Mouse (Mus musculus): ENCODE measurements at regions not wholly inside any gene's neighbourhood (a gene's known extent, or its start where the extent isn't known, plus 50 kb on each side); places are given as distances from the start of the nearest gene placed in this dataset.

DNA sequence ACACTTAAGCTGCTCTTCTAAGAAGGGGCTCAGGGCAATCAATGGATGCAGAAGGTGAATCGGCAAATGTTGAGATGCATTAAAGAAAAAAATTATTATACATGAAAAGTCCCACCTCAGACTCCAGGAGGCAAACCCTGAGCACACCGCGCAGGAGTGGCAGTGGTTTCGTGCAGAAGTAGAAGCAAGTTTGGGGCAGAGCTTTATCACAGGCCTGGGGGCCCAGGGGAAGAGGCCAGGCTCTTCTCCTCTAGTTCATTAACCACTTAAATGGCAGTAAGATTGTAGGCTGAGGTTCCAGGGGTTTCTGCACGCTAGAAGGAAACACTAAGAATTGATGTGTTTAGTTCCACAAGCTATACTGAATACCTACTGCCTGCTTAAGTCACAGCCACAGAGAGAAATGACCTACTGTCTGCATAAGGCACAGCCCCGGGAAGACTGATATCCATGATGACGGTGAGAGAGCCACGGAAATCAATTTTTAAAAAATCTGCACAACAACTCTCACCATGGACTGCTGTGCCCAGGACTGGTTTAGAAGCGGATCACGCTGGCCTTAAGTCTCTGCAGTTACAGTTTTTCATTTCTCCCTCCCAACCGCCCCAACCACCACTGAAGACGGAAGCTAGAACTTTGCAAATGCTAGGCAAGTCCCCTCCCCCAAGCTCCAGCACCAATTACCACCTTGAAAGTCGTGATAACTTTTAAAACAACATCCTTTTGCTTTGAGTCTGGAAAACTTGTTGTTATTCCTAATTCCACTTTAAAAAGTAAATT lies 132.2 kb upstream of the Lef1 start:
- DNase-seq, result no peak

DNA sequence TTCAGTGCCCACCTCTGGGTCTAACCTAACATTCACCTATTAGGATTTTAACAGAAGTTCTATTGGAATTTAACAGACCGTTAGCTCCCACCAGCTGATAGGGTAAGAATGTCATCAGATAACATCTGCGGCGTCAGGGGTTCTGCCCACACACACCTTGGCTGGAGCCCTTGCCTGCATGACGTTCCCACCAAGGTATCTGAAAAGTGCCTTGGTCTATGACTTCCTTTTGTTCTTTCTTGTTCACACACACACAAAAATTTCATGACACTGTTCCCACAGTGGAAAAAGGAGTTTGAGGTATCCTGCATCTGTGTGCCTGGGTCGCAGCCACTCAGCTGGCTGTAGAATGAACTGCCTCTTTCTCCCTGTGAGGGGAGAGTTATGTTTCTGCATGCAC lies 134.1 kb upstream of the Lef1 start:
- no peak for DNase-seq

DNA sequence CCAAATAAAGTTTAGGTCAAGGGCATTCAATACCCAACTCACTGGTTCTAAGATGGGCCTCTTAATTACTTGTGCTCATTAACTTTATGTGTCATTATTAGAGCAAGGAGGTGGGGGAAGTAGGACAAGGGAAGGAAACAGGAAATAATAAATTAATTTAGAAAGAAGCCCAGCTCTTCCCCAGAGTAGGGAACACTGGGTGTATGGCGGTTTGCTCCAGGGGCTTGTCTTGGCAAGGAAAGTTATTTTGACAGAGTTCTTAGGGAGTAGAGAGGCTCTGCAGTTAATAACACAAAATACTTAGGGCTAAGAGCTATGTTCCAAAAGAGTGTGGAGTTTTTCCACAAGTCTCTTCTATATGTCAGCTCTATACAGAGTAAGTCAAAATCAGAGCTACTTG lies 135.0 kb upstream of the Lef1 start:
- DNase-seq, result no peak

DNA sequence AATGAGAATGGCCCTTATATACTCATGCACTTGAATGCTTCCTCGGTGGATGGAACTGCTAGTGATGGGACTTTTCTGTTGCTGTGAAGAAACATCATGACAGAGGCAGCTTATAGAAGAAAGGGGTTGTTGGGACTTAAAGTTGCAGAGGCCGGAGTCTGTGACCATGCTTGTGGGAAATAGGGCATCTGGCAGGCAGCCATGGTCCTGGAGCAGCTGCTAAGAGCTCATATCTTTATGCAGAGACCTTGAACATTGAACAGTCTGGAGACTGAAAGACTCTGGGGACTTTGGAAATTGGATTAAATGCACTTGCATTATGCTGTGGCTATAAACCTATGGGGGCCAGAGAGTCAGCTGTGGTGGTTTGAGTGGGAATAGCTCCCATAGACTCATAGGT lies 138.1 kb upstream of the Lef1 start:
- peak; percentile 21 to 37 for DNase-seq

DNA sequence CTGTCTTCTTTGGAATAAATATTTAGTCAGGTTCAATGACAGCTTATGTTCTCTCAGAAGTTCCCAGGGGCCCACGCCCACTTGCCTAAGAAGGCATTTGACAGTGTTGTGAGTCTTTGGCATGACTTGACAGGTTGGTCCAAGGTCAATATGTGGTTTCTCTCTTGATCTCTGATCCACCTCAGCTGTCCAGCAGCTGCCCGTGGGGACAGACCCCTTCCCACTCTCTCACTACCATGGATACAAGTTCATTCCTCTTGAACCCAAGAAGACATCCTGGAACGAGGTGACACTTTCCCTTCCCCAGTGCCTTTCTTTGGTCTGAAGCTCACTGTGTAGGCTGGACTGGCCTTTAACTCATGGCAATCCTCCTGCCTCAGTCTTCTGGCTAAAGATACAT lies 145.0 kb upstream of the Lef1 start:
- DNase-seq, result no peak

DNA sequence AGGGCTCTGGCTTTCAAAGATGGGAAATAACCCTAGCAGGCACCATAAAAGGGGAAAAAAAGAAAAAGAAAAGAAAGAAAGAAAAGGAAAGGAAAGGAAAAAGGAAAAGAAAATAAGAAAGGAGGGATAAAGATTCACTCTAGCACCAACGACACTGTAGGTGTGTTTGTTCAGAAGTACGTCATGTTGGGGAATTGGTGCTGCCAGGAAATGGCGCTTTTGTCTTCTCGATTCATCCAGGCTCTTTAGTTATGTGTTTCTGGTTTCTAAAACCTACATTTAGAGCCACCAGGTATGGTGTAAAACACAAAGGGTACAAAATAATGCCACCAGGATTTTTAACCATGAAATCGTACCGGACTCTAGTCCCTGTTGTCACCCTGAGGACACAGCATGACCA lies 146.2 kb upstream of the Lef1 start:
- DNase-seq, result no peak

DNA sequence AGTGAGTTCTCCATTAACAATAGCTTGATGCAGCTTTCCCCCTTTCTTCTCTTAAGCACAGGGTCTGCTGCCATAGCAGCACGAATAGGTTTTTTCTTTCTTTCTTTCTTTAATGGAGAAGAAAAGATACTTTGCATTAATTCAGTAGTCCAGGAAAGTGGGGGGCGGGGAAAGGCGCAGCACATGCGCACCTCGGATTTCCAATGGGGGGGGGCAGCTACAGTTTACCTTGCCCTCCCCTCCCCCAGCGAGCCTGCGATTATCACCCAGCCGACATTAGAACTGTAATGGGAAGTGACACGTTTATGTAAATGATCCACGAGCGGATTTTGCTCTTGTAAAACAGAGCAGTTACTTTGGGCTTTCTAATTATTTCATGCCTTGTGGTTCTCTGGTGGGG lies 146.6 kb upstream of the Lef1 start:
- peak; percentile 44 to 63 for DNase-seq

DNA sequence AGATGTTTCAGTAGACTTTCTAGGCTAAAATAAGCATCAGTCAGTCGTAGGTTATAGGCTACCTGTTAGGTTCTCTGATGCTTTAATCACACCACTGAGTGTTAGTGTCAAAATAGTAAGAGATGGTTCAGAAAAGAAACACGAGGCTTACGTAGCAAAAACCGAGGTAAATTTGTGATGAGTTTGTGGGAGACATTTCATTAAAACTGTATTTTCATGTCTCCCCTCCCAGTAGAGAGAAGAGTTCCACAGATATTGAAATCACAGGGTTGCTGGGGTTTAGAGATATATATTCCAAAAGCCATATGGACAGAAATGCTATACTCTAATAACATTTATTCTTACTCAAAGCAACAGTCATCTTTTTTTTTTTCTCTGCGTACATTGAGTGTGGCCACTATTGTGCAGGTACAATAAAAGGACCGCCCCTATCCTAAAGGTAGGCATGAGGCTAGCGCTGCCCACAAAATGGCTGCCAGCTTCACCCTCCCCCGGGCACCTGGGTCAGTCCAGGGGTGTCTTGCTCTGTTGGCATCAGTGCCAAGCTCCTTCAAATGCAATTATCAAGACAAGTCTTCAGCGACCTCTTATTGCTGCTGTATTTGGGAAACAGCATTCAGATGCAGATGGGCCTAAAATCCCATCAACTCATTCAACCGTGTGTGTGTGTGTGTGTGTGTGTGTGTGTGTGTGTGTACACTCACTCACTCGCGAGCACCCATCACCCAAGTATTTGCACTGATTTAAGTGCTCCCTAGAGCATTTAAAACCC lies 147.4 kb upstream of the Lef1 start:
- DNase-seq, result no peak

DNA sequence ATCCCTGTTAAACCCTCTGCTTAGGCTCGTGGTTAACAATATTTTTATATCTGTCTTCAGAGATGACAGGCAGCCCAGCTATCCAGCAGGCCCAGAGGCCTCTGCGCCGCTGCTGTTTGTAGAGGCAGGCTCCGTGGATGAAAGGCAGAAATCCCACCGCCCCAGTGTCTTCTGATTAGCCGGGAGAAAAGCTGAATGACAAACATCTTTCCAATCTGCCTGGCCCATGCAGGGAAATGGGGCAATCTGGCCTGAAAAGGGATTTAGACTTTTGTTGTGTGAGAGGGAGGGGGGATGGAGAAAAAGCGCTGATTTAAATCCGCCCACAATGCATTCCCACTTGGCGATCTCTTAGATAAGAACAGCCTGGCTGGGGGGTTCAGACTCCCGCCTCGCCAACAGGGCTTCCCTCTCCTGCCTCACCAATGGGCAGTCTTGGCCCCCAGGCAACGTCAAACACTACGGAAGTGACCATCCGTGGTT lies 148.1 kb upstream of the Lef1 start:
- no peak for DNase-seq

DNA sequence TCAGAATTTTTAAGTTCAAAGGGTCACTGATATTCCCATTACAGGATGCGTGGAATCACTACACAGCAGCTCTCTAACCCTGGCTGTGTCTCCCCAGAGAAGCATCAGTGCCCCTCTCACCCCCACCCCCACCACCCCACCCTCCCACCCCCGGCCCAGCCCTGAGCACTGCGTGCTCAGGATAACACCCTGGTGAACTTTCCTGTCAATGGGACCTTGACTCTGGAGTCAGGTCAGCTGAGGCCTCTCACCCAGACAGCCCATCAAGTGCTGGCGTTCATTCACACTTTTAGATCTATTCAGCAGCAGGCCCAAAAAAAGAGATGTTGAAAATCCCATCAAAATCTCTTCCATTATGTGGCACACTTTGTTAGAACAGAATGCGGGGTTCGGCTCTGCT lies 148.6 kb upstream of the Lef1 start:
- DNase-seq, result no peak

DNA sequence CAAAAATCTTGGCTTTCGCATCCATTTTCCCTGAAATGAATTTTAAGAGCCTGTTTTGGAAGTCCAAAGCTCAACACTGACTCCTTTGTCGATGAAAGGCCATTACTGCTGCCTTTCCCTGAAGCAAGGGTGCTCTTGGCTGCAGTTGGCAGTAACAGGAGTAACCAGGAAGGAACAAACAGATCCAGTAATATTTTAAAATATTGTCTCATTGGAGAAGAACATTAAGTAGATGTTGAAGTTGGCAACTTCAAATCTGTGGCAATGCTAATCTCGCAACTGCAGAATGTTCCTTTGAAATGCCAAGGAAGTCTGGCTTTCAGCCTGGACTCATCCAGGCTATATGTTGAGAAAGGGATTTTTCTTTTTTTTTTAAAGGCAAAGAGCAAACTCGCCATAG lies 154.3 kb upstream of the Lef1 start:
- no peak for DNase-seq

DNA sequence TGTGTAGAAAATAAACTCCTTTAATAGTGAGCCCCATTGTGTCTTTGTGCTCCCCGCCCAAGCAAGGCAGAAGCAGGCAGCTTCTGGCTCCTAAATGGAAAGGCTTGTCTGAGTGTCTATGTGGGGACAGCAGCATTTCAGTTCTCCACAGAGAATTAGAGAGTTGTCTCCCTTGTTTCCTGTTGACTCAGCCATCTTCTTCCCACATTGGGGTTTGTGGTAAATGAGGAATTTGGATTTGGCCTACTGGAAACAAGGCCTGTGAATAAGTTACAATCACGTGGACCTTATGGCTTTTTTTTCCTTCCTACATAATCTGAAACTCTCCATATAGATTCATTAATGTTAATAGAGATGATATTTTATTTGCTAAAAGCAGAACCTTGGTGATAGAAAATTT lies 158.9 kb upstream of the Lef1 start:
- no peak for DNase-seq

DNA sequence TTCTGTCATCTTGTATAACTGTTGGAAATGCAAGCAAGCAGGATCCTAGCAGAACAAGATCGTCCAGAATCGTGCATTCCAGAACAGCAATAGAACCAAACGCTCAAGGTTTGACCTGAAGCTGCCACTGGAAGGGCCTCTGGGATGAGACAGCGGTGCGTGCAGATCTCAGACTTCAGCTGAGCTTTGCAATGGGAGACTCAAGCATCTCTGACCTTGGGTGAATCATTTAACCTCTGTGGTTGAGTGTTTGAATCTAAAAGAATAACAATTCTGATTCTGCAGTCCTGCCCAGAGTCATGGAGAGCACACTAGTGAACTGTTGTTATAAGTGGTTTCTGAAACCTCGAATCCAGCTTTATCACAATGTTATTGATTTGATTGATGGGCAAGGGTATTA lies 159.4 kb upstream of the Lef1 start:
- no peak for DNase-seq

DNA sequence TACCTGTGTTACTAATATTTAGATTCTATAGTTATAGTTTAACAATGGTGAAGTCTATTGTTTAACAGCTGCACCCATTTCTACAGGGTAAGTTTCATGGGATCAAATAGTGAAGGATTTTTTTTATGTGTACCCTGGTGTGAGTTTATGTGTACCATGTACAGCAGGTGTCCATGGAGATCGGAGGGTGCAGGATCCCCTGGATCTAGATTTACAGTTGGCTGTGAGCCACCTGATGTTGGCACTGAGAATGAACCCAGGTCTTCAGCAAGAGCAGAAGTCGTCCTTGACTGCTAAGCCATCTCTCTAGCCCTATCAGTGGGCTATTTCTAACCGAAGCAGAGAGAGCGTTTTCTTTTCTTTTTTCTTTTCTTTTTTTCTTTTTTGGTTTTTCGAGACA lies 162.4 kb upstream of the Lef1 start:
- no peak for DNase-seq

DNA sequence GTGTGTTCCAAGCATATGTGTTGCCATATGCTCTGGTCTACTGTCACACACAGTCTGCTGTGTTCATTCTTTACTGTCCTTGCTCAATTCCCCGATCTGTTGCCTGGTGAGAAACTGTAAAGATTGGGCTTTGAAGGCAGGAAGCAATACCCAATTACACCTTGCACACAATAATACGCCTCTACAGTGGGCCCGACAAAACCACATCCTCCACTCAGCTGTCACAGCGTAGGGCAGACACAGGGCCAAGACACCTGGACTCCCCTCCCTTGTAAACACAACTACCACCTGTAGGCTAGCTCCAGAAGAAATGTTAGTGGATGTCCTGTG lies 163.0 kb upstream of the Lef1 start:
- DNase-seq, result no peak

DNA sequence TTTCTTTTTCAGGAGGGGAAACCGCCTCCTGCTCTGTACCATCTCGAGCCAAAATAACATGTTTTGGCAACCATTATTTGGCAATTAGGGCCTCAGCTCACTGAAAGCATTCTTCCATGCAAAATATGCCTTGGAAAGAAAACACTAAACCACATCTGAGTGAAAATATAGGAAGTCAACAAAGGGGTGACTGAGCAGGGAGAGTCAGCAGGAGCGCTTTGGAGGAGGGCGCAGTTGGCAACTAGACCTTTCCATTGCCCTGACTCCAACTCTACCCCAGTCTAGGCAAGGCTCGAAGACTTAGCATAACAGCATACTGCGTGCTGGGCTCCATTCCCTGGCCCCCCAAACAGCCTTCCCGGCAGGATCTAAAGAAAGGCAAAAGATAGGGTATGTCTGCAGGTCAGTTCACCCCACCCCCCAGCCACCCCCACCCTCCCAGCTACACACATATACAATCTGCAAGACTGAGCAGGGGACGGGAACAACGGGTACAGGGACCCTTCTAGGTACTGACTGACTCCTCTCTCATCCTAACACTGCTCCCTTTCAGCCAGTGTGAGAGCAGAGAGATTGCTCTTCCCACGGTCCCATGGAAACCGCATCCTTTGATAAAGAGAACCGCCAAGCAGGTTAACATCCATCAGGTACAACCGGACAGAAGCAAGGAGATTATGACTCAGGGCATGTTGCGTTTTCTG lies 163.5 kb upstream of the Lef1 start:
- DNase-seq, result no peak

DNA sequence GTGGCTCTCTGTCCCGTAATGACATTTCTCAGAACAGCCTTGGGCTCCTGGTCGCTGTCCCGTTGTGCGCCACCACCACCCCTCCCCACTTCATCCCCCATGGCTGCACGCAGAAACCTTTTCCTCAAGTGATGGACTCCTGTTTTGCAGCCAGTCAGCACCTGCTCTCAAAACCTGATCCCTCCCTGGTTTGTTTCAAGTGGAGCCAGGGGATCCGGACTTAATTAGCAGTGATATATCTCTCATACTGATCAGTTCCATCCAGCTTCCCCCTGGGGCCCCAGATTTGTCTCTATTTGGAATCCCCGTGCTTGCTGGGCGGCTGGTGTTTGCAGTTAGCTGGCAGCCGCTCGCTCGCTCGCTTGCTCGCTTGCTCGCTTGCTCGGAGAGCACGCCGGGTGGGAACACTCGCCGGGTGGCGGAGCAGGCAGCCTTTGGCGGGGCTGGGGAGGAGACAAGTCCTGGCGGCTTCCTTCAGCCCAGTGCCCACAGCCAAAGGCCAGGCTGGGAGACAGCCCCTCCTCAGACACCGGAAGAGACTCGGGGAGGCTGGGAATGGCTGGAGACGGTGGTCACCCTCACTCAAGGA lies 164.3 kb upstream of the Lef1 start:
- DNase-seq, result peak; percentile 67 to 76

DNA sequence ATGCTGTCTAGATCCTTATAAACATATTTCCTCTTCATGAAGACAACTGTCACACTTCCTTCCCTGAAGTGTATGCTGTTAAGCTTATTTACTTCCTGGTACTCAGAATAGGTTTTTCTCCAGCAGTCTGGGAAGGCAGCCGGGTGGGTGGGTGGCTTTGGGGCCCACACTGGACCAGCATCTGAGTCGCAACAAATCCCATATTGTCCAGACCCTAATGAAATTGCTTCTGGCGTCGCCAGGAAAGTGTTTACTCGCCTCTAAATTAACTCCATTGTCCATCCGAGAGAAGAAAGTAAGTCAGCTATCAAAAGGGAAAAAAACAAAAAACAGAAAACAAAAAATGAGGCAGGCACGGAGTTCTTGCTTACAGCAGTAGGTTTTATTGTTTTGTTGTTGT lies 164.9 kb upstream of the Lef1 start:
- no peak for DNase-seq

DNA sequence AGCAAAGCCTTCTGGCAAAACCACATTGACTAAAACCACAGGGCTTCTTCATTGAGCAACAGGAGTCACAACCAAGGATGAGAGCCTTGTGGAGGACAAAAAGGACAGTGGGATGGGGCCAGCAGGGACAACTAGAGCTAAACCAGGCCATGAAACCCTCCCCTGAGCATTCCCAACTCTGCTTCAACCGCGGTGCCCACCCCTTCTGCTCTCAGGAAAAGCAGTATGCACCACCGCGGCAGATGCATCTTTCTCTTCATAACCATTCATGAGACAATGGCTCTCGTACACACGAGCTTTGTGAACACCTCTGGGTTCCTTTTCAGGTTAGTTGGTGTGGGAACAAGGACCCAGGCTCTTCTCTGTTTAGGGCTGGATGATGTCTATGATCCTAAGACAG lies 166.0 kb upstream of the Lef1 start:
- DNase-seq, result no peak

DNA sequence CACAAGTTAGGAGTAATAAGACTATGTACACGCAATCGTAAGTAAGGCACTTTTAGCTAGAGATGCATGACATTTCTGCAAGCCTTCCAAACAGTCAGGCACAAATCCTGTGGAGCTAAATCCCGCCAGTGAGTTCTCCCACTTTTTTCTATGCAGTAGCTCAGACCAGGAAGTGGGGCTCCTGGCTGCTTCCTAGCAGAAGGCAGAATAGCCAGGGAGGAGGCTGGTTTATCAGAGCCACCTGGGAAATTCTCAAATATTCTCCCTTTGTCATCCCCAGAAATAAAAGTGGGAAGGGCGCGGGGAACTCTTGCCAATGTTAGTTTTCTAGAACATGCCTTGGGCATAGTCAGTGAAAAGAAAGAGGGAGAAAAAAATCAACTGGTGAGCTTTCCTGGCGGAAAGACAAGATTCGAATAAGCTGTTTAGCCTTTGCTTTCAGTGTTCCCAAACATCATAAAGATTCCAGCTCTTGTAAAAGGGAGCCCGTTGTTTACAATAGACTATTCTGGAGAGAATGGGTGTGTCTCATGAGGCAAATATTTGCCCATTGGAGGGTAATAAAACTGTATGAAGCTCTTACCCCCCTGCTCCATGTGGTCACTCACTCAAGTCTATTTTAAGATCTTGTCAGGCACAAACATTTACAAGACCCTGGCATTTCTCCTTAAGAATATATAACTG lies 167.2 kb upstream of the Lef1 start:
- DNase-seq, result no peak

DNA sequence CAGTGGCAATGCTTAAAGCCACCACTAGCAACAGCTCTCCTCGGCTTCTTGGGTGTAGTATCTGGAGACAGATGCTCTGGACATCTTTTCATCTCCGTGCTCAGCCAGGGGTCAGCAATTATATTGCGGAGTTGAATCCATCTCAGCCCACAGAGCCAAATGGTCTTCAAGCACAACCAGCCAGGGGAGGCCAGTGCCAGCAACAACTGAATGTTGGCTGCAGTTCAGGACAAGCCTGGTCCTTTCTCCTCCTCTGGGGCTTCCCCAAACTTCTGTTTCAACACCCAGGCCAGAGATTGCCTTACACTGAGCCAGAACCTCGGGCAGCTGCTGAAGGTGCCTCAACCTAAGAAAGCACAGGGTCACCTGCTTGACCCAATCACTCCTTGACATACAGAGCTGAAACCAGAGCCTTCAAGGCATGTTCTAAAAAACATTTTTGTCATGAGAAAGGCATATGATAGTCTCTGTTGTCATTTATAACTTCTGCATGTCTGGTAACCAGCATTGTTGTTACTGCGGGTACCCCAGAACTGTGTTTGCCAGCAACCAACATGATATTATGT lies 169.9 kb upstream of the Lef1 start:
- DNase-seq, result no peak

DNA sequence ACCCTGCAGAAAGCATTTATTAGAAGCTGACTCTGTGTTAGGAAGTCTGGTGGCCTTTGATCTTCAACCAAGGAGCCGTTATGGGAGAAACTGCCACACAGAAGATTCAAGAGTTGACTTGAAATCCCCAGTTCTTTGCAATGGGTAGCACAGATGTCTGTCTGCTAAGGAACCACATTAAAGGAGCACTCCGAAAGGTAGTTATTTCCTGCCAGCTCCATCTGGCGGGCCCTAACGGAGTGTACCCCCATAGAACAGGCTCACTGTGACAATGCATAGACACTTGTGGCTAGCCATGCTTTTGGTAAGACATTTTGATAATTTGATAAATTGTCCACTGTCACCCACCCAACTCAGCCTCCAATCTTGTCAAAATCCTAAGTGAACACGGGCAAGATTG lies 173.3 kb upstream of the Lef1 start:
- DNase-seq, result no peak

DNA sequence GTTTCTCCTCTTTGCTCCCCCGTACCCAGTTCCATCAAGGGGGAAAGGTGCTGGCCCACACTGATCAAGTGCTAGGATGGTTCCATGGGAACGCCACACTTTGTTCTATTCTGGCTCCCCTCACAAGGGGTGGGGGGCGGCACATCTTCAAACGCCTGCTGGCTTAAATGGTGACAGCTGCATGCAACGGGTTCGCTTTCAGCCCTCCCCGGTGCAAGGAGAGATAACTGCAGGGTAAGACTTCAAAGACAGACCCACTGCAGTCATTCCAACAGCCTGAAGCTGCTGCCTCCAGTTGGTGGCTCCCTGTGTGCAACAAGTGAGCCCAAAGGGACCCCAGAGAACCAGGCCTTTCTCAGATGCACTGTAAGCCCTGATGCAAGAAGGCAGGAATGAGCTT lies 173.9 kb upstream of the Lef1 start:
- DNase-seq, result no peak
